Mouse (Mus musculus): ENCODE data around the gene Trpm2. TPM values are rescaled to one million over a fixed set of nuclear protein-coding genes. Genes with fewer than 3 reads are reported as not detected.

Gene Trpm2
- polyA plus RNA-seq, 1 experiment from 2014 or later: 0.91 TPM

DNA sequence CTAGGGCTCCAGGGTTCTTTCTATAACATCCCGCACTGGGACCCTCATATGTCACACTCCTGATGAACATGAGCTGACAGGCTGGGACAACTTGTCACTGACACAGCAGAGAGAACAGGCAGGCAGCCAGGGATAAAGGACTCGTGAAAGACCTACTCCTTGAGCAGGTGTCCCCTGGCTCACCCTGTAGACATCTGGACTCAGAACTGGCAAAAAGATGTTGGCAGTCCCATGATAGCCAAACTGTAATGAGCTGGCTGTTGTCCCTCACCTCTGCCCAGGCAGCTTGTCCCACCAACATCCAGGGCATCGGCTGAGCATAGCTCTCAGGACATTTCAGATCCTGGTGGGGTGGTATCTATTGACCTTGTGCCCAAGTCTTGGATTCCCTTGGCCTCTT, 25.3 kb upstream of the Trpm2 start:
- H3K27me3 ChIP-seq (replicated peaks; ENCODE audit: control insufficient read depth, insufficient read depth, low read length): no peaks in the 10 kb centered on the region
- WGBS: 93% methylated on average over 3 of the region's 3 CpGs
- no peak overlapping the region for H3K27ac ChIP-seq (ENCODE audit: low read length)
- H3K9ac ChIP-seq (ENCODE audit: low read depth, low read length): no peak overlapping the region
- ATAC-seq: no peak
- no peaks in the 10 kb centered on the region for H3K4me1 ChIP-seq (ENCODE audit: control insufficient read depth, insufficient read depth, low read length)
- no peak overlapping the region for H3K4me2 ChIP-seq (ENCODE audit: low read depth, low read length)
- no peaks in the 10 kb centered on the region for H3K9me3 ChIP-seq (ENCODE audit: control insufficient read depth, low read length)
- peaks cover 45% of the 10 kb centered on the region for H3K36me3 ChIP-seq (ENCODE audit: control insufficient read depth, insufficient read depth, low read length)
- H3K4me3 ChIP-seq (ENCODE audit: low read length): no peak overlapping the region

DNA sequence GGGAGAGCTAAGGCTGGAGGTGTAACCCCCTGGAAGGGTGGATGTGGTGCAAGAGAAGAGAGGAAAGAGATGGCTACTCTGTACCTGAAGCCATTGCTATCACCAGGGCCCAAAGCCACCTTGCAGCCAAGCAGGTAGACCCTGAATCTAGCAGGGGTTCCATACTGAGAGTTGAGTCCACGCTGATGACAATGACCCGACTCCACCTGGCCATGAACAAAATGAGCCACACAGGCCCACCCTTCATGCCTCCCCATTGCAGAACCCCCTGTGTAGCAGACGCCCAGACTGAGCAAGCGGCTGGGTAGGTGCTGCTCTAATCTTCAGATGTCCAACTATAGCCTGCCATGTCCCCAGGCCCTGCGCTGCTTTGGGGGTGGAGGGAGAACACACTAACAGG, 15.4 kb upstream of the Trpm2 start:
- no peak for ATAC-seq

GRCm38 (mm10) chr10:77984660-77985059, 14.3 kb upstream of the Trpm2 start:
- ATAC-seq: peak; percentile 67
- H3K36me3 ChIP-seq (ENCODE audit: control insufficient read depth, insufficient read depth, low read length): peaks cover 16% of the 10 kb centered on the region
- no peaks in the 10 kb centered on the region for H3K9me3 ChIP-seq (ENCODE audit: control insufficient read depth, low read length)
- H3K4me2 ChIP-seq (ENCODE audit: low read depth, low read length): no peak overlapping the region
- H3K27me3 ChIP-seq (replicated peaks; ENCODE audit: control insufficient read depth, insufficient read depth, low read length): no peaks in the 10 kb centered on the region
- no peak overlapping the region for H3K27ac ChIP-seq (ENCODE audit: low read length)
- 0 out of 2 replicates have a peak overlapping the region, but pooled peaks have one; percentile 32 for H3K9ac ChIP-seq (ENCODE audit: low read depth, low read length)
- 2% methylated on average over 4 of the region's 4 CpGs for WGBS
- H3K4me3 ChIP-seq (ENCODE audit: low read length): no peak overlapping the region
- H3K4me1 ChIP-seq (ENCODE audit: control insufficient read depth, insufficient read depth, low read length): peaks cover 4% of the 10 kb centered on the region; the same call in 1 of the 2 replicates

More for the DNA sequence above, 15.4 kb upstream of the Trpm2 start:
- Histone ChIP-seq H3K27me3 (replicated peaks; ENCODE audit: control insufficient read depth, insufficient read depth, low read length) (no peaks in the 10 kb centered on the region), H3K4me3 (ENCODE audit: low read length) (no peak overlapping the region), H3K27ac (ENCODE audit: low read length) (no peak overlapping the region), H3K4me2 (ENCODE audit: low read depth, low read length) (no peak overlapping the region), H3K9me3 (ENCODE audit: control insufficient read depth, low read length) (no peaks in the 10 kb centered on the region), H3K4me1 (ENCODE audit: control insufficient read depth, insufficient read depth, low read length) (peaks cover 4% of the 10 kb centered on the region; the same call in 1 of the 2 replicates), H3K9ac (ENCODE audit: low read depth, low read length) (peak overlapping the region; percentile 13; the same call in 1 of the 2 replicates), H3K36me3 (ENCODE audit: control insufficient read depth, insufficient read depth, low read length) (peaks cover 21% of the 10 kb centered on the region)
- WGBS: 71% methylated on average over 5 of the region's 5 CpGs

GRCm38 (mm10) chr10:77978351-77979350, 8.3 kb upstream of the Trpm2 start, which contains the start of gene 1810043G02Rik:
Gene 1810043G02Rik (plus strand): TSS chr10:77978524.
- no peaks in the 10 kb centered on the region for H3K27me3 ChIP-seq (replicated peaks; ENCODE audit: control insufficient read depth, insufficient read depth, low read length)
- peak; percentile 98 for ATAC-seq
- 2% methylated on average over 55 of the region's 57 CpGs for WGBS
- H3K4me2 ChIP-seq (ENCODE audit: low read depth, low read length): peak within 1 kb of the TSS; percentile 84
- peak within 1 kb of the TSS; percentile 81 for H3K4me3 ChIP-seq (ENCODE audit: low read length)
- H3K9ac ChIP-seq (ENCODE audit: low read depth, low read length): peak within 1 kb of the TSS; percentile 78
- H3K9me3 ChIP-seq (ENCODE audit: control insufficient read depth, low read length): no peaks in the 10 kb centered on the region
- H3K4me1 ChIP-seq (ENCODE audit: control insufficient read depth, insufficient read depth, low read length): peaks cover 7% of the 10 kb centered on the region
- peaks cover 3% of the 10 kb centered on the region; the same call in 1 of the 2 replicates for H3K36me3 ChIP-seq (ENCODE audit: control insufficient read depth, insufficient read depth, low read length)
- H3K27ac ChIP-seq (ENCODE audit: low read length): peak within 1 kb of the TSS; percentile 41; the same call in 1 of the 2 replicates

DNA sequence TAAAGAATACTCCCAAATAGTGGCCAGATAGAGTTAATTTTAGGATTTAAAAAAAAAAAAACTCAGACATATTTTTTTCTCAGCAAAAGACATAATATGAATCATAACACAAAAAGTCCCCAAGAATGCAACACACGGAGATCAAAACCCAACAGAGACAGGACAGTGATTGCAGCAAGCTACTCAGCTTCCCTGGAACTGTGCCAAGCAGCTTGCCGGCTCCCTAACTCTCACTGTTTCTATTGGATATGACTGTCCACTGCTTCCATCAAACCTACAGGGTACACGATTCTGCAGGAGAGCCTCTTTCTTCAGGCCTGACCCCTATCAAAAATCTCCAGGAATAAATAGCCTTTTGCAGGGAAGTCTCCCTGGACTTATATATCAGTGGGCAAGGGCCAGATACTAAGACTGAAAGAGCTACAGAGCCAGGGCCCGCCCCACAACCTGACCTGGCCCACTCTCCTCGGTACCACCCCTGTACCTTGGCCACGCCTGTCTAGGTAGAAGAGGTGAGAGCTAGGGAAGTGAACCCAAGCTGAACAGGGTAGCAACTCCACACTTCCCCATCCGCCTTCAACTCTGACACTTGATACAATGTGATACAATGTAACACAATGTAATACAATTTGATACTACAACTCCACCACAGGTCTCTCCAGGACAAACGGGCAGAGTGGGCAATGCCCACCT, 6.2 kb upstream of the Trpm2 start:
- no peak for ATAC-seq
- Histone ChIP-seq H3K9ac (ENCODE audit: low read depth, low read length) (no peak overlapping the region), H3K9me3 (ENCODE audit: control insufficient read depth, low read length) (no peaks in the 10 kb centered on the region), H3K4me2 (ENCODE audit: low read depth, low read length) (no peak overlapping the region), H3K4me3 (ENCODE audit: low read length) (no peak overlapping the region), H3K4me1 (ENCODE audit: control insufficient read depth, insufficient read depth, low read length) (peaks cover 7% of the 10 kb centered on the region), H3K27ac (ENCODE audit: low read length) (no peak overlapping the region), H3K36me3 (ENCODE audit: control insufficient read depth, insufficient read depth, low read length) (peaks cover 3% of the 10 kb centered on the region; the same call in 1 of the 2 replicates), H3K27me3 (replicated peaks; ENCODE audit: control insufficient read depth, insufficient read depth, low read length) (no peaks in the 10 kb centered on the region)
- WGBS: 50% methylated on average over 8 of the region's 8 CpGs

- Histone ChIP-seq H3K4me1 (ENCODE audit: control insufficient read depth, insufficient read depth, low read length) (peaks cover 7% of the 10 kb centered on the region), H3K9ac (ENCODE audit: low read depth, low read length) (no peak overlapping the region), H3K4me2 (ENCODE audit: low read depth, low read length) (no peak overlapping the region)
Observed at GRCm38 (mm10) chr10:77975653-77976052, 5.3 kb upstream of the Trpm2 start.

GRCm38 (mm10) chr10:77974811-77975210, 4.4 kb upstream of the Trpm2 start:
- Histone ChIP-seq H3K36me3 (ENCODE audit: control insufficient read depth, insufficient read depth, low read length) (no peaks in the 10 kb centered on the region; the same call in 1 of the 2 replicates), H3K4me3 (ENCODE audit: low read length) (no peak overlapping the region), H3K4me2 (ENCODE audit: low read depth, low read length) (no peak overlapping the region), H3K4me1 (ENCODE audit: control insufficient read depth, insufficient read depth, low read length) (peaks cover 7% of the 10 kb centered on the region), H3K27ac (ENCODE audit: low read length) (no peak overlapping the region), H3K9ac (ENCODE audit: low read depth, low read length) (no peak overlapping the region), H3K27me3 (replicated peaks; ENCODE audit: control insufficient read depth, insufficient read depth, low read length) (peaks cover 5% of the 10 kb centered on the region; the same call in 1 of the 2 replicates), H3K9me3 (ENCODE audit: control insufficient read depth, low read length) (no peaks in the 10 kb centered on the region)
- no peak for ATAC-seq
- 65% methylated on average over 5 of the region's 5 CpGs for WGBS

More at GRCm38 (mm10) chr10:77975653-77976052, 5.3 kb upstream of the Trpm2 start:
- no peaks in the 10 kb centered on the region for H3K27me3 ChIP-seq (replicated peaks; ENCODE audit: control insufficient read depth, insufficient read depth, low read length)
- no peak overlapping the region for H3K4me3 ChIP-seq (ENCODE audit: low read length)
- no peaks in the 10 kb centered on the region for H3K9me3 ChIP-seq (ENCODE audit: control insufficient read depth, low read length)
- H3K36me3 ChIP-seq (ENCODE audit: control insufficient read depth, insufficient read depth, low read length): peaks cover 3% of the 10 kb centered on the region; the same call in 1 of the 2 replicates
- H3K27ac ChIP-seq (ENCODE audit: low read length): no peak overlapping the region
- ATAC-seq: no peak
- 18% methylated on average over 4 of the region's 4 CpGs for WGBS

DNA sequence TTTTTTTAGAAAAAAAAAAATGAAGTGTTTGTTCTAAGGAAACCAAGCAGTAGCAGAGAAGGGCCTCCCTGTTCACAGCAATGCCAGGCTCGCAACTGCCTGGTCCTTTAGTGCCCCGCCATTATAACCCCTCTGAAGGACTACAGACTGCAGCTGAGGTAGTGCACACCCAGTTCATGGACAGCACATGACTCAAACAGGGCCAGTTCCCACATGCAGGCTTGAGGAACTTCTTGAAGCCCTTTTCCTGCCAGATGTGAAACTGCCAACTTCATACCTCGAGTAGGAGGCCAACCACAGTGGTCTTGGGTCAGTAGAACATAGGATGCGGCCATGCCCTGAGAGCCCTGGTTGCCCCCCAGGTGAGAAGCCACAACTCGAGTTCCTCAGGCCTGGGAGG, 4.0 kb upstream of the Trpm2 start:
- 66% methylated on average over 5 of the region's 5 CpGs for WGBS
- H3K4me3 ChIP-seq (ENCODE audit: low read length): no peak overlapping the region
- no peak overlapping the region for H3K27ac ChIP-seq (ENCODE audit: low read length)
- H3K9me3 ChIP-seq (ENCODE audit: control insufficient read depth, low read length): no peaks in the 10 kb centered on the region
- H3K27me3 ChIP-seq (replicated peaks; ENCODE audit: control insufficient read depth, insufficient read depth, low read length): peaks cover 8% of the 10 kb centered on the region; the same call in 1 of the 2 replicates
- H3K36me3 ChIP-seq (ENCODE audit: control insufficient read depth, insufficient read depth, low read length): no peaks in the 10 kb centered on the region
- H3K4me2 ChIP-seq (ENCODE audit: low read depth, low read length): no peak overlapping the region
- ATAC-seq: no peak
- H3K9ac ChIP-seq (ENCODE audit: low read depth, low read length): no peak overlapping the region
- H3K4me1 ChIP-seq (ENCODE audit: control insufficient read depth, insufficient read depth, low read length): peaks cover 8% of the 10 kb centered on the region
